Mouse (Mus musculus) liver, adult 2 months (tissue): ENCODE measurements around the gene Gm45208.

Experiments used
- CTCF ChIP-seq: fragments of 200-500 bp; IDR thresholded peaks from 2 replicates; pipeline ENCODE4 v1.5.1; 2011; ENCODE audit warnings: low read depth, low read length, control low read depth
- POLR2A ChIP-seq: fragments of 200-500 bp; IDR thresholded peaks from 2 replicates; pipeline ENCODE4 v1.6.1; 2011; ENCODE audit warnings: low read length, control low read depth; ENCODE audit not compliant: insufficient read depth; ENCODE audit errors: extremely low read depth

DNA sequence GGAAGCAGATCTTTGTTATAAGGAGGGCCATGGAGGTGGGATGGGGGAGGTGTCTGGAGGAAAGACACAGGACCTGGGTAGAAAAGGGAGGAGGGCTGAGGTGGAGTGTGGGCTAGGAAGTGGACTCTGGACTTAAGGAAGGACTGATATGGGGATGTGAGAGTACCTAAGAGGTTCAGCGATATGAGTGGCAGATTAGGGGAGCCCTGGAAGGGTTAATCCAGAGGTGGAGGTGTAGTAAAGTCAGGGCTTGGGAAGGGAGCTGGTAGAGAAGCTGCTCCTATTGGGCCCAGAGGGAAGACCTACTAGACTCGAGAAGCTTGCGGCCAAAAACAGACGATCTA, 6.8 kb downstream of the Gm45208 start:
- TF ChIP-seq CTCF = no peak
- no peak for TF ChIP-seq POLR2A
